Mouse (Mus musculus) fibroblast of lung, adult 2 months (primary cell): Measurements from ENCODE around the gene Rnh1.

ENCODE experiments used
- DNase-seq: peaks from one replicate; pipeline ENCODE4 v3.0.0-alpha.2; 2011; ENCODE audit warnings: low read depth

Gene Rnh1

GRCm38 (mm10) chr7:141164850-141165249, 7.8 kb downstream of the Rnh1 start:
- DNase-seq = peak; percentile 91

- no peak for DNase-seq
Measured at GRCm38 (mm10) chr7:141164397-141164796, 8.3 kb downstream of the Rnh1 start.

- DNase-seq = no peak
Measured at GRCm38 (mm10) chr7:141155362-141155761, 17.3 kb downstream of the Rnh1 start.

GRCm38 (mm10) chr7:141148639-141149038, 24.0 kb downstream of the Rnh1 start:
- no peak for DNase-seq

- DNase-seq = no peak
Measured at GRCm38 (mm10) chr7:141147044-141147443, 25.6 kb downstream of the Rnh1 start.

GRCm38 (mm10) chr7:141146043-141146595, 26.5 kb downstream of the Rnh1 start:
- no peak for DNase-seq

- no peak for DNase-seq
Measured at GRCm38 (mm10) chr7:141145403-141145802, 27.3 kb downstream of the Rnh1 start.

GRCm38 (mm10) chr7:141144650-141145049, 28.0 kb downstream of the Rnh1 start:
- DNase-seq = no peak

- DNase-seq = no peak
Measured at GRCm38 (mm10) chr7:141143861-141144260, 28.8 kb downstream of the Rnh1 start.

GRCm38 (mm10) chr7:141143112-141143511, 29.5 kb downstream of the Rnh1 start:
- no peak for DNase-seq

- no peak for DNase-seq
Measured at GRCm38 (mm10) chr7:141141326-141141725, 31.3 kb downstream of the Rnh1 start.

GRCm38 (mm10) chr7:141131904-141132755, 40.5 kb downstream of the Rnh1 start:
- DNase-seq = no peak

- peak; percentile 65 for DNase-seq
Measured at GRCm38 (mm10) chr7:141131024-141131820, 41.4 kb downstream of the Rnh1 start.

GRCm38 (mm10) chr7:141123517-141123856, 49.2 kb downstream of the Rnh1 start:
- DNase-seq = no peak

GRCm38 (mm10) chr7:141122689-141123516, 49.8 kb downstream of the Rnh1 start:
- peak; percentile 94 for DNase-seq

- DNase-seq = no peak
Measured at GRCm38 (mm10) chr7:141122245-141122644, 50.4 kb downstream of the Rnh1 start, which contains the start of gene Ptdss2. TSS of gene Ptdss2 (plus strand) at chr7:141122382.

- no peak for DNase-seq
Measured at GRCm38 (mm10) chr7:141121051-141121531, 51.6 kb downstream of the Rnh1 start.

- no peak for DNase-seq
Measured at GRCm38 (mm10) chr7:141120605-141121004, 52.1 kb downstream of the Rnh1 start.

- no peak for DNase-seq
Measured at GRCm38 (mm10) chr7:141119487-141119886, 53.2 kb downstream of the Rnh1 start.

GRCm38 (mm10) chr7:141117636-141118035, 55.0 kb downstream of the Rnh1 start, which contains the start of gene Ano9:
TSS of gene Ano9 (minus strand) at chr7:141117806.
- no peak for DNase-seq

GRCm38 (mm10) chr7:141115874-141116273, 56.8 kb downstream of the Rnh1 start:
- no peak for DNase-seq
